Mouse (Mus musculus): Measurements from ENCODE around the gene Sergef.

GRCm38 (mm10) chr7:46560061-46560460, 79.5 kb downstream of the Sergef start:
- TF ChIP-seq CTCF (IDR thresholded peaks at IDR 0.05; ENCODE audit: low read depth, low read length) (no peak), POLR2A (IDR thresholded peaks at IDR 0.05; ENCODE audit: extremely low read depth, insufficient read depth, low read length) (no peak)

Measured in liver, adult 2 months (tissue).